In genomic region chr16:7407862-7408640, GRCm38 (mm10) we compare ENCODE assay signal across 20 mouse cellular contexts.
DNase-seq lines count a peak whose midpoint lies in the region; ATAC-seq lines count a peak whose summit lies in the region.
"Had no signal": no experiment of that assay in that cellular context is flagged by ENCODE, and none has a peak within 500 bp of the region (broad histone marks: within the 10 kb centered on the region; RNA-seq: fewer than 3 reads in every experiment).

No protein-coding gene starts in this region.

- H3K9me3 ChIP-seq in forebrain, embryonic 10.5 days: no peaks in the 10 kb centered on the region
- H3K9me3 ChIP-seq in forebrain, embryonic 12.5 days: no peaks in the 10 kb centered on the region
- H3K9me3 ChIP-seq in midbrain, embryonic 13.5 days: no peaks in the 10 kb centered on the region
- H3K9me3 ChIP-seq in midbrain, embryonic 10.5 days (replicated peaks): no peaks in the 10 kb centered on the region
- no peaks in the 10 kb centered on the region for H3K9me3 ChIP-seq in hindbrain, embryonic 14.5 days (ENCODE audit: control insufficient read depth, low read length)
- H3K9me3 ChIP-seq: embryonic facial prominence, embryonic 12.5 days; heart, embryonic 15.5 days; lung, embryonic 15.5 days had no signal

- no peaks in the 10 kb centered on the region for H3K27me3 ChIP-seq in forebrain, embryonic 10.5 days (ENCODE audit: poor library complexity, severe bottlenecking)
- H3K27me3 ChIP-seq in forebrain, embryonic 12.5 days: no peaks in the 10 kb centered on the region
- 0 out of 2 replicates have a peak, but pooled peaks cover 3% of the 10 kb centered on the region for H3K27me3 ChIP-seq in midbrain, embryonic 13.5 days
- peaks cover 13% of the 10 kb centered on the region; the same call in 1 of the 2 replicates for H3K27me3 ChIP-seq in midbrain, embryonic 10.5 days (ENCODE audit: low read depth, poor library complexity, severe bottlenecking)
- H3K27me3 ChIP-seq in hindbrain, embryonic 14.5 days (ENCODE audit: control insufficient read depth, insufficient read depth, low read length): no peaks in the 10 kb centered on the region
- H3K27me3 ChIP-seq: embryonic facial prominence, embryonic 12.5 days; heart, embryonic 15.5 days; lung, embryonic 15.5 days had no signal

- H3K4me3 ChIP-seq in forebrain, embryonic 10.5 days: no peak overlapping the region
- H3K4me3 ChIP-seq in forebrain, embryonic 12.5 days (replicated peaks): no peak overlapping the region
- no peak overlapping the region for H3K4me3 ChIP-seq in midbrain, embryonic 13.5 days (replicated peaks)
- H3K4me3 ChIP-seq in midbrain, embryonic 10.5 days: no peak overlapping the region
- H3K4me3 ChIP-seq in hindbrain, embryonic 14.5 days (replicated peaks; ENCODE audit: low read length): no peak overlapping the region
- H3K4me3 ChIP-seq: embryonic facial prominence, embryonic 12.5 days; heart, embryonic 15.5 days; lung, embryonic 15.5 days had no signal

- peak overlapping the region; percentile 70 for H3K27ac ChIP-seq in forebrain, embryonic 10.5 days
- no peak overlapping the region for H3K27ac ChIP-seq in forebrain, embryonic 12.5 days
- no peak overlapping the region for H3K27ac ChIP-seq in midbrain, embryonic 13.5 days
- H3K27ac ChIP-seq in midbrain, embryonic 10.5 days (replicated peaks): no peak overlapping the region
- H3K27ac ChIP-seq in hindbrain, embryonic 14.5 days: peak overlapping the region; percentile 49; the same call in 1 of the 2 replicates
- H3K27ac ChIP-seq: embryonic facial prominence, embryonic 12.5 days; heart, embryonic 15.5 days; lung, embryonic 15.5 days had no signal

- peaks cover 43% of the 10 kb centered on the region for H3K4me1 ChIP-seq in forebrain, embryonic 10.5 days
- peaks cover 35% of the 10 kb centered on the region for H3K4me1 ChIP-seq in forebrain, embryonic 12.5 days
- H3K4me1 ChIP-seq in midbrain, embryonic 13.5 days (replicated peaks): peaks cover 34% of the 10 kb centered on the region
- peaks cover 31% of the 10 kb centered on the region for H3K4me1 ChIP-seq in midbrain, embryonic 10.5 days
- peaks cover 21% of the 10 kb centered on the region; the same call in 1 of the 2 replicates for H3K4me1 ChIP-seq in hindbrain, embryonic 14.5 days (replicated peaks; ENCODE audit: control insufficient read depth, insufficient read depth, low read length)
- H3K4me1 ChIP-seq: heart, embryonic 15.5 days; lung, embryonic 15.5 days had no signal

- no peak for ATAC-seq in forebrain, embryonic 12.5 days (ENCODE audit: low FRiP score)
- 0 out of 2 replicates have a peak, but pooled peaks have one; percentile 56 for ATAC-seq in midbrain, embryonic 13.5 days
- ATAC-seq in hindbrain, embryonic 14.5 days (ENCODE audit: low FRiP score): peak; percentile 59; the same call in 1 of the 2 replicates
- ATAC-seq: activated CD4-positive, CD25-positive, alpha-beta regulatory T cell, adult 4 months had no signal

- H3K9ac ChIP-seq in forebrain, embryonic 12.5 days: no peak overlapping the region
- no peak overlapping the region for H3K9ac ChIP-seq in midbrain, embryonic 13.5 days (replicated peaks)
- H3K9ac ChIP-seq in hindbrain, embryonic 14.5 days: no peak overlapping the region
- H3K9ac ChIP-seq: embryonic facial prominence, embryonic 12.5 days; heart, embryonic 15.5 days; lung, embryonic 15.5 days had no signal

- H3K36me3 ChIP-seq in forebrain, embryonic 10.5 days (replicated peaks): no peaks in the 10 kb centered on the region
- no peaks in the 10 kb centered on the region for H3K36me3 ChIP-seq in forebrain, embryonic 12.5 days (replicated peaks)
- H3K36me3 ChIP-seq in midbrain, embryonic 13.5 days: peaks cover 4% of the 10 kb centered on the region; the same call in 1 of the 2 replicates
- H3K36me3 ChIP-seq in midbrain, embryonic 10.5 days: no peaks in the 10 kb centered on the region
- no peaks in the 10 kb centered on the region for H3K36me3 ChIP-seq in hindbrain, embryonic 14.5 days (replicated peaks; ENCODE audit: control insufficient read depth, insufficient read depth)
- H3K36me3 ChIP-seq: embryonic facial prominence, embryonic 12.5 days; heart, embryonic 15.5 days; lung, embryonic 15.5 days had no signal

- DNase-seq in forebrain, embryonic 10.5 days (ENCODE audit: extremely low spot score, low spot score): no peak
- DNase-seq in midbrain, embryonic 10.5 days (ENCODE audit: low spot score): no peak
- no peak for DNase-seq in hindbrain, embryonic 14.5 days (ENCODE audit: low spot score)
- peak; percentile 32 for DNase-seq in retina, embryonic 14.5 days (ENCODE audit: low spot score)
- DNase-seq in frontal cortex, postnatal 14 days (ENCODE audit: low spot score in 2 of 2): no peak
- DNase-seq in adrenal gland, adult (ENCODE audit: inconsistent age in 2 of 2, low spot score in 1 of 2): no peak
- DNase-seq: adrenal gland, postnatal 36 days; cerebellum, adult 9-11 months; heart, adult 11 months; kidney, adult 9 months; layer of hippocampus, adult 9-11 months; right cerebral cortex, adult 18-20 months; thymus, adult 2 months had no signal

- 43% methylated on average over 12 of the region's 12 CpGs for WGBS in forebrain, embryonic 10.5 days
- WGBS in forebrain, embryonic 12.5 days: 43% methylated on average over 12 of the region's 12 CpGs
- WGBS in midbrain, embryonic 13.5 days: 41% methylated on average over 12 of the region's 12 CpGs
- 44% methylated on average over 12 of the region's 12 CpGs for WGBS in midbrain, embryonic 10.5 days
- 35% methylated on average over 12 of the region's 12 CpGs for WGBS in hindbrain, embryonic 14.5 days

- no peak overlapping the region for H3K4me2 ChIP-seq in forebrain, embryonic 12.5 days
- H3K4me2 ChIP-seq in midbrain, embryonic 13.5 days (replicated peaks): no peak overlapping the region
- H3K4me2 ChIP-seq in hindbrain, embryonic 14.5 days (replicated peaks): no peak overlapping the region
- H3K4me2 ChIP-seq: embryonic facial prominence, embryonic 12.5 days; heart, embryonic 15.5 days; liver, embryonic 11.5 days; lung, embryonic 15.5 days had no signal

Comparison
In these comparisons a context has a peak if more than half of its experiments do, and no peak if none do; other contexts are left out.
1. H3K27ac ChIP-seq: peak in forebrain, embryonic 10.5 days (single experiment) and hindbrain, embryonic 14.5 days (single experiment); none in forebrain, embryonic 12.5 days (single experiment), midbrain, embryonic 13.5 days (single experiment) and midbrain, embryonic 10.5 days (single experiment).